Mouse (Mus musculus) liver, postnatal 0 days (tissue): Measurements from ENCODE around the gene 4930470P17Rik.

Experiments used
- CTCF ChIP-seq: sonication (generic); IDR thresholded peaks from 2 replicates; pipeline ENCODE4 v1.5.1; 2016; ENCODE audit warnings: antibody characterized with exemption, low read depth
- EP300 ChIP-seq: IDR thresholded peaks from 2 replicates; pipeline ENCODE4 v1.6.1; 2016; ENCODE audit warnings: antibody characterized with exemption, low read depth, mild to moderate bottlenecking

GRCm38 (mm10) chr2:170552088-170552487, 49.7 kb downstream of the 4930470P17Rik start:
- no peak for TF ChIP-seq CTCF
- no peak for TF ChIP-seq EP300
